Mouse (Mus musculus): ENCODE results near the gene S100pbp.

S100pbp gene

DNA sequence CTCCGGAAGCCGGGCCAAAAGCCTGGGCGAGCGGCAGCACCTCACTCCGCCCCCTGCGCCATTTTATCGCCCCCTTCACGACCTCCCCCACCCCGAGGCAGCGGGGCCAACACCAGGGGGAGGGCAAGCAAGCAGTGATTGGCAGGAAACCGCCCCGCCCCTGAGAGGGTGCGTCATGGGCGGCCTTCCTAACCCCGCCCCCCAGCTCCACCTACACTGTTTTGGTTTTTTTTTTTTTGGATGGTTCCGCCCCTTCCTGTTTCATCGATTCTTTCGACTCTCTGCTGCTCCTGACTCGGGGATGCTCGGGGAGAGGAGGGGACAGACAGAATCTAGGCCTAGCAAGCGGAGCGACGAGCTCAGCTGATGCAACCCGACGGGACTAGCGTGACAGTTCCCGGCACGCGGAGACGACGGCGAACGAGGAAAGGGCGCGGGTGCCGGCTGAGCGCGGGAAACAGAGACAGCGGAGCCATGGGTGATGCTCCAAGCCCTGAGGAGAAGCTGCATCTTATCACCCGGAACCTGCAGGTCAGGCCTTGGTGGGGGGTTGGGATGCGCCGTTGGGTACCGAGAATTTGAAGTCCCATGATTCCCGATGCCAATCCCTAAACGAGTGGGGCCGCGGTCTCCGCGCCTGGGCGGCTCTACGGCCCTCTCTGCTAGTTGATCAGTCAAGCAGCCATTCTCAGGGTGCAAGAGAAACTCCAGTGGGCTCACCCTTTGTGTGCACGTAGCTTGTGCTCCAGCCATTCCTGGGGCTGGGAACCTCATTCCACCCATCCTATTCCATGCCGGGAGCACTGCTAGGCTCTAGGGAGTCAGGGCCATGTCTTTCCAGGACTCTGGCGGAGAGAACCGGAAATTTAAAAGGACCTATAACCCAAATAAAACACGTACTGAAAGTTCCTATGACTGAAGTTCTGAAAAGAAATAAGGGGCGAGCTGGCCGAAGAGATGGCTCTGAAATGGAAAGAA is at the start of gene S100pbp, which contains the start of gene Yars:
TSS of gene S100pbp (minus strand) at position 186 of the 978 bp plus-strand sequence.
TSS of gene Yars (plus strand) at position 219 of the 978 bp plus-strand sequence.
- DNase-seq (ENCODE audit: low read depth, low spot score) = peak; percentile 99

DNA sequence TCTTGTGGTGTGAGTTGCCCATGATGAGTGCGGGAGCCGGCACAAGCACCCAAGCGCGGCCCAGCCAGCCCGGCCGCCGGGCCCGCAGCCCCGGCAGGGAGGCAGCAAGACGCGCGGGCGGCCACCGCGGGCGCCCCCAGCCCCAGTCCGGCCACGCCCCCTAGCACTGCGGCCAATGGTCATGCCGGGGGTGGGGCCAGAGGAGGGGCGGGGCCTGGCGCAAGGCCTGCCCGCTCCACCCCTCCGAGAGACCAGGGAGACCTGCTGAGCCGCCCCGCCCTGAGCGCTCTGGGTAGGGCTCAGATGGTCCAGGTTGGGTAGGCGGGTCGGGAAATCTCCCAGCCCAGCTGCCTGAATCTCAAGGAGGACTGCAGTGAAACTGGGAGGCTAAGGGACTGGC is 49.5 kb upstream of the S100pbp start:
- DNase-seq (ENCODE audit: low read depth, low spot score) = peak; percentile 41

DNA sequence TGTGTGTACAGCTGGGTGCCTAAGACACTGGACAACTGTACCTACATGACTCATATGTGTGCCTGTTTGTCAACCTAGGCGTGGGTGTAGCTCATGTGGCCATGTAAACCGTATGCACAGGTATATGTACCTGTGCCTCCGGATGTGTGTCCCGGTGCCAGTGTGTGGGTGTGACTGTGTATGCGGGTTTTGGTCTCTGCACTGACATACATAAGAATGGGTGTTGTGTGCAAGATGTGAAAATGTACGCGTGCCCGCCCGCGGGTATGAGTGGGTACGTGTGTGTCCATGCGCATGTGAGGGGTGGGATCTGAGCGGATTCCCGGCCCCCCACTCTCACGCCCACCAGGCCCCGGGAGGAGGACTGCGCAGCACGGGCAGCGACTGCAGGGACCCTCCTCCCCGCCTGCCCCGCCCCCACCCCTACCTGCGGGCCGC is 49.1 kb upstream of the S100pbp start:
- peak; percentile 31 for DNase-seq (ENCODE audit: low read depth, low spot score)

DNA sequence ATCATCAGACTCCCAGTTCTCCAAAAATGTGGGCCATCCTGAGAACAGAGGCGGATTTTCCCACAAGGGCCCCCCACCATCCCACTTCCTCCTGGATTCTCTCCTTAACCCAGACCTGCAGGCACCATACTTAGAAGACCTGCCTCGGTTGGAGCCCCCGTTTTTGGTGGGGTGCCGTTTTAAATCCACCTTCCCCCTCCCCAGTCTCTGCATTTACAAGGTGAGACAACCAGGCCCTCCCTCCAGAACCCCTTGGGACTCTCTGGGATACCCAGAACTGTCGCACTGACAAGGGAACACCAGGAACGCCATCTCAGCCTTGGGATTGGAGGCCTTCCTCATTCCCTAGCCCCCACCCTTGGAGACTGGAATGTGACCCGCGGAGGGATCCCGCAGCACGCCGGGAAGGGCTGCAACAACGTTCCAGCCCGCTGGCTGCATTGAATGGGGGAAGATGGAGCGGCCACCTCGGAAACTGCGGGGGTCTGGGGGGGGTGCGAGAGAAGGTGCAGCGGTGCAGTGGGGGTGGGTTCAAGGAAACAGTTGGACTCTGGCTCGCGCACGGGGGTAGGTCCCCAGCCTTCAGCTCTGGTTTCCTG is 48.4 kb upstream of the S100pbp start:
- DNase-seq (ENCODE audit: low read depth, low spot score) = no peak

DNA sequence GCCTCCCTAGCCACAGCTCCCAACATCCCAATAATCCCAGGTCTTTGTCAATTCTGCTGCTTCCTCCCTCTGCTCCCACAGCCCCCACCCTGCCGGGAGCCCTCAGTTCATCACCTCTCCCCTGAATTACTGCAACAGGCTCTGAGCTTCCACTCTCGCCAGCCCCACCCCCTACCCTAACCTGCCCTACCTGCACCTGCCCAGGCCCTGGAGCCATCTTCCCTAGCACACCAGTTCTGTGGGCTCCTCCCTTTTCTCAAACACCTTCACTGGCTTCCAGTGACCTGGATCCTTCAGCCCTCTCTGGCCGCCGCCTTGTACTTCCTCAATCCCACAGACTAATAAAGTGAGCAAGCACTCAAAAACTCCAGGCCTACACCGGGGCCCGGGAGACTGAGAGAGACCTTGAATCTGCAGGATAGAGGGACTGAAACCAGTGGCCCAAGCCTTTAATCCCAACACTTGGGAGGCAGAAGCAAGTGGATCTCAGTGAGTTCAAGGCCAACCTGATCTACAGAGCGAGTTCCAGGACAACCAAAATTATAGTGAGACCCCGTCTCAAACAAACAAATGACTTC is 46.8 kb upstream of the S100pbp start:
- no peak for DNase-seq (ENCODE audit: low read depth, low spot score)

DNA sequence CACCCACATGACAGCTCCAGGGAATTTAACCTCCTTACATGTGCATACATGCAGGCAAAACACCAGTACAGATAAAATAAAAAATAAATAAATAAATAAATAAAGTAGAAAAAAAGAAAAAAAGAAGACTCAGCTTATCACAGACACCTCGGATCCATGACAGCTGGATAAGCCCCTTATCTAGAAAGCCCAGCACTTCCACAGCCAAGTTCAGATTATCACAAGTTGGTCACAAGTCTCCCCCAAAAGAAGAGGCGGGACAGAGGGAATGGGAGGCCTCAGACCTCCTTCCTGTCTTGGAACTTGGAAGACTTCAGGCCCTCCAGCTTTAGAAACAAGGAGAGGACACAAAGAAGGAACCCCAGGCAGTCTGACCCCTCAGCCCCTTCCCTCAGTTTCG is 45.6 kb upstream of the S100pbp start:
- no peak for DNase-seq (ENCODE audit: low read depth, low spot score)

DNA sequence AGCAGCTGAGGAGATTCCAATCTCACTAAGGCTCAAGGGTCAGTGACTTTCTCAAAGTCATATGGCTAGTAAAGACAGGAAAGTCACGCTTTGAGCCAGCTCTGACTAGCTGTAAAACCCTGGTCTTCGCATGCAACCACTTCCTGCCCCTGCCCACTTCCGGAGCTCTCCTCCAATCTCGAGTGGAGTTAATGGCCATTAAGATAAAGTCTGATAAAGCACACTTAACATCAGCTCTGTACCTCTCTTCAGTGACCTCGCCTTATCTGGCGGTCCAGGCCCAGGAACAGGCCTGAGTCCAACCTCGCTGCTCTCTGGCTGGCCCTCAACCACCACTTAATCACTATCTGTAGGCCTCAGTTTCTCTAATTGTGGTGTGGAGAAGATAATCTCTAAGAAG is 45.0 kb upstream of the S100pbp start:
- peak; percentile 37 for DNase-seq (ENCODE audit: low read depth, low spot score)

DNA sequence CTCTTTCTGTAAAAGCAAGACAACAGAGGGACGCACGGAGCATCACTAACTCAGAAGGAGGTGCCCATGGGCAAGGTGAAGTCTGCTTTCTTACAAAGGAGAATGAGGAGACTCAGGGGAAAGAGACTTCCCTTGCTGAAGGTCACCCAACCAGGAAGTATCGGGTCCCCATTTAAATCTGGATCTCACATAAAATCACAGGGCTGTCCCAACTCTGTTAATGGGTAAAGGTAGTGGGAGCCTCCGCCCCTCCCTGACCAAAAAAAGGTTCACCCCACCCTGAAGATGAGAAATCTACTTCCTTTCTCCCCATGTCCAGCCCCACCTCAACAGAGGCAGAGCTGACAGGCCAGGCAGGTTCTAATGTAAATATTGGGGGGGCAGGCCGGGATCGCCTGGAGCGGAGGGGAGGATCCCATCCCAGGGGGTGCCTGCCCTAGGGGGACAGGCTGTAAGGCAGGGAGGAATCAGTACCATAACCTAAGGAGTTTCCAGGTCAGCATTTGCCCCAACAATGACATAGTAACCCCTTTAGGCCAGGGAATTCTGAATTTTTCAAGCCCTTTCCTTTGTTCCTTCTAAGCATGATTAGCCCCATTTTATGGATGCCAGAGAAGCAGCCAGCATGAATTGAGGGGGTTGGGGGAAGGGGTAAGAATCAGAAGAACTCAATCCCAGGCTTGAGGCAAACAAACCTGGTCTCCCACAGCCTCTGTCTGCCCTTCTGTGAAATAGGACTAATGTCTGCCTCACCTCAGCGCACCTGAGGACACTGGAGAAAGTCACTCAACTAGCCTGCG is 43.2 kb upstream of the S100pbp start:
- DNase-seq (ENCODE audit: low read depth, low spot score) = no peak

DNA sequence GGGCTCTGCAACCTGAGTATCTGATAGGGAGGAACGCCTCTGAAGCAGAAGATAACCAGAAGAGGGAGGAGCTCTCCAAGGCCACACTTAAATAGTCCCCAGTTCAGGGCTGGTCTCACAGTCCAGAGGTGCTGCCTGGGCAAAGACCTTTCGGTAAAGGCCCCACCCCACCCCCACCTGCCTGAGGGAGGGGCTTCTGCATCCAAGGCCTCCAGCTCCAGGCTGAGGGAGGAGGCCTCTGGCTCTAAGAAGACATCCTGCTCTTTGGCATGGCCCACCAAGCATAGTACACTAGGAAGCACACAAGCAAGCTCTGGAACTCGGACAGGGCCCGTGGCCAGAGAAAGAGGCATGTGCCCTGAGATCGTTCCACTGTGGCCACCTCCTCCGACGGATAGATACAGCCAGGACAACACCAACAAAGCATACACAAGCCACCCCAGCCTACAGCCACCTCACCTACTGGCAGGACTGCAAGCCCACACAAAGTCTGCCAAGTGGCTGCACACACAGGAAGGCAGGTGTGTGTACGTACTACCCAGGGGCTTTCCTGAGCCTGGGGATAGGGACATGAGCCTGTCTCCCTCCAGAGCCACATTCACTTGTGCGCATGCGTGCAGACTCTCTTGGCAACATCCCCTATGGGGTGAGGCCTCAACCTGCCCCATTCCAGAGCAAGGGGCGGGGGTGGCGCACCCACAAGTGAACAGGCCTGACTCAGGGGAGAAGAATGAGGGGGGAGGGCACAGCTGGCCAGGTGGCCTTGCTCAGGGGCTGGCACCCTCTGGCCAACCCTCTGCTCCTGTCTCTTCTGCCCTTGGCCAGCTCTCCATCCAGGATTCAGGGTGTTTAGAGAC is 42.3 kb upstream of the S100pbp start:
- no peak for DNase-seq (ENCODE audit: low read depth, low spot score)

DNA sequence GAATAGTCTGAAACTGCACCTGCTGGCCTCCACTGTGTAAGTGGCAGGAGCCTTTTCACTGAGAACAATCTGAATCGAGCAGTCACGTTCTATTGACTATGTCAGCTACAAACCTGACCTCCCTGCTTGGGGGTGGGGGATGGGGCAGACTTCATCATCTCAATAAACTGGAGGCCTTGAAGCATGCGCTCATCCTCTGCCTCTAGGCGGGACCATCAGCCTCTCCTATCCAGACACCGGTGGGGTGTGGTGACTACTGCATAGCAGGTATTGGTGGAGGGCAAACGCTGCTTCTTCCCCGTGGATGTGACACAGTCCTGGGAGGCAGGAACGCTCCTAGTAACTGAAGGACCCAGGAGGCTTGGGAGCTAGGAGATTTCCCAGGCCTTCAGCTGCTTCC is 41.4 kb upstream of the S100pbp start:
- no peak for DNase-seq (ENCODE audit: low read depth, low spot score)

DNA sequence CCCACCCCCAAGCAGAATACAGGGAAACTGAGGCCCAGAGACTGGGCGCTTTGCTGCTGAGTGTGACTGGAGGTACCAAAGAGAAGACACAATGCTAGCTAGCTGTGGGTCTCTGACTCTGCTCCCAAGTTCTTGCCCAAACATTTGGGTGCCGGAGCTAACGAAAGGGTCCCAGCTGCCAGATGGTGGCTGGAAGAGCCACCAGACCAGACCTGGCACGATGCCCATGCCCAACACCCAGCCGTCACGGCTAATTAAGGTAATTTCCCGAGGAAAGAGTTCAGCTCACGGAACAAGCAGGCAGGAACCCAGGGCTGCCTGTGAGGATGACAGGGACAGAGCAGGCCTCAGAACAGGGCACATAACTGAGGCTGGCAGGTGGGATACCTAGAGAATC is 38.5 kb upstream of the S100pbp start:
- no peak for DNase-seq (ENCODE audit: low read depth, low spot score)

DNA sequence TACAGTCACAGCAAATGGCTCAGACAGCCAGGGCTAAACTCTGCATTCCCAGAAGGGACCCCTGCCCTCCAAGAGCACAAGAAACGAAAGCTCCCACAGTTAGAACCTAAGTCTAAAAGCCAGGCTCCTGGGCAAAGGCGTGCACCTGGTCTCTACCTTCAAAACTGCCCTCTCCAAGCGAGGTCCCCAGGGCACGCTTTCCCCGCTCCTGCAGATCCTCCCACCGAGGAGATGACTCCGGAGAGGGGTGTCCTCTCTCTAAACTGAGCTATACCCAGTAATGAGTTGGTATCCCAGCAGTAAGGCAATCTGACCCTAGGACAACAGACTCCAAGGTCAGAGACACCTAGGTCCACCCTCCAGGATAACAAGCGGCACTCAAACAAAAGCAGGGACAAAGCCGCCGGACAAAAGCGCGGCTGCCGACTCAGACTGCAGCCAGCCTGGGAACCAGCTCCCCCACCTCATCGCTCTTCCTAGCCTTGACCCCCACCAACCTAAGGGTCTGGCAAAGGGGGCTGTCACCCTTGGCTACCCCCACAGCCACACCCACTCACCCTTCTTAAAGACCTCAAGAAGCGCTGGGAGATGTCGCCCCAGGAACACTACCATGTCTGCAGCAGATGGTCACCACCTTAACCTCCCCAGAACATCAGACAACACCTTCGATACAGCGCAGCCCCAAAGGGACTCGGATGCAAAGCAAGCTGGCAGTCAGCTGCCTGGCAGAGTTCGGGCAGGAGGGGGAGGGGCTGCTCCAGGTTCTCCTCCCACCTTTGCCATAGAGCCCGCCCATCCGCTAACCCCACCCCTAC is 37.9 kb upstream of the S100pbp start:
- no peak for DNase-seq (ENCODE audit: low read depth, low spot score)

DNA sequence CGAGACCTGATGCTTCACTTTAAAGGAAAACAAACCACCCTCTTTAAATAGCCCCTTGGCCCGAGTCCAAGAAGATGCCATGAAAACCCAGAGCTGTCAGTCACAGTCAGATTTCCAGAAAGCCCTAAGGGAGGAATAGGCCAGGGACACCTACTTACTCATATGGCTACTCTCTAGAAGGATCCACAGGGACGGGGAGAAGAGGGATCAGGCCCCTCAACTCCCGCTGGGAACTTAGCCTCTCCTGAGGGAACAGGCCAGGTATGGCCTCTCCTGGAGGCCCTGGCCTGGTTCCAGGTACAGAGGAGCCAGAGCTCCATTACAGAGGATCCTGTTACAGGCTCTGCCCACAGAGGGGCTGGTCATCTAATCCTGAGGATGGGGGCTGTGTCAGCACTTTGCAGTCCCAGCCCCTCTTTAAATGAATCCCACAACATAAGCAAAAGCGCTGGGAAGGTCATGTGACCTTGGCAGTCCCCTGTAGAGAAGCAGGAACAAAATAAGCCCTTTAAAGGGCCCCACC is 37.0 kb upstream of the S100pbp start:
- no peak for DNase-seq (ENCODE audit: low read depth, low spot score)

DNA sequence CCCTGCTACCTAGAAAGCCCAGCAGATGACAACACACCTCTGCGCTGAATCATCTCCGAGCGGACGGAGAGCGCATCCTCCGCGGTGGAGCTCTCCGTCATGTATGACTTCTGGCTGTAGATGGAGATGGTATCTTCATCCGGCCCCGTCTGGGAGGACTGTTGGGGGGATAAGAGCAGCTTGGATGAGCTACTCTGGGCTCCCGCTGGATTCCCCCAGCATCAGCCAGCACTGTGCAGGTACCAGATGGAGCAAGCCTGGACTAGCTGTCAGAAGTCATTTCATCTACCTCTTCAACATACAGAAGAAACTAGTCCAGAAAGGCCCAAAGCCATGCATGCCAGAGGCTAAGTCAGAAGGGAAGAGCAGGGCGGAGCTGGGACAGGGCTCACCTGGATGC is 35.8 kb upstream of the S100pbp start:
- no peak for DNase-seq (ENCODE audit: low read depth, low spot score)

DNA sequence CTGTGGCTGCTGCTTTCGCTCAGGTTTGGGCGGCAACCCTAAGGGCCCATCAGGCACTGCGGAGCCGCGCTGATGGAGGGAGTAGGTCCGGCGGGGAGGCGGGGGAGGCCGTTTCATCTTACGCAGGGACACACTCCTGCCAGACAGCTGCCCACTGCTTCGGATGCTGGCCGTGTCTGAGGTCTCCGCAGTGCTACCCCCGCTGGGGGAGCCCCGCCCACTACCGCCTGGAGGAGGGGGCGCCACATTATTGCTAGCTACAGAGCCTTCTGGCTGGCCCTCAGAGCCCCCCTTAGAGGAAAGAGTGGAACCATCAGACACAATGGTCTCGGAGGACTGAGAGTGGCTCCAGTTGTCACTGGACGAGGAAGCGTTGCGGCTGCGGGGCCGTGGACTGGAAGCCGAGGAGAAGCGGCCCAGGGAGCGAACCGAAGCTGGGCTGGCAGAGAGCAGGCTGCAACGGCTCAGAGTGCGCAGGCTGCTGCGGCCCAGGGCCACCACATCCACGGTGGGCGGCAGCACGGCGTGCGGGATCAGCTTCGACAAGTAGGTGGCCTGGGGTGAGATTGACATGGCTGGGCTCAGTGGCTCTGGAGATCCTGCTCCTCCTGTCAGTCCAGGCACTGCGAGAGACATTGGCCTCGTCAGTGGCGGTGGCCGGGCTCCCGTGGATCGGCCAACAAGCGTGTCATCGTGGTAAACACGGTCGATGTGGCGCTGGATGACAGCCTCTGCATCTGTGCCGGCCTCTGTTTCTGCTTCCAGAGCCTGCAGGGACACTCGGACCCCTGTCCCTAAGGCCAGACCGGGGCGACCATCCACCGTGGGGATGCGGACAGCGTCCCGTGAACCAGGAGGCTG is 34.1 kb upstream of the S100pbp start:
- no peak for DNase-seq (ENCODE audit: low read depth, low spot score)

DNA sequence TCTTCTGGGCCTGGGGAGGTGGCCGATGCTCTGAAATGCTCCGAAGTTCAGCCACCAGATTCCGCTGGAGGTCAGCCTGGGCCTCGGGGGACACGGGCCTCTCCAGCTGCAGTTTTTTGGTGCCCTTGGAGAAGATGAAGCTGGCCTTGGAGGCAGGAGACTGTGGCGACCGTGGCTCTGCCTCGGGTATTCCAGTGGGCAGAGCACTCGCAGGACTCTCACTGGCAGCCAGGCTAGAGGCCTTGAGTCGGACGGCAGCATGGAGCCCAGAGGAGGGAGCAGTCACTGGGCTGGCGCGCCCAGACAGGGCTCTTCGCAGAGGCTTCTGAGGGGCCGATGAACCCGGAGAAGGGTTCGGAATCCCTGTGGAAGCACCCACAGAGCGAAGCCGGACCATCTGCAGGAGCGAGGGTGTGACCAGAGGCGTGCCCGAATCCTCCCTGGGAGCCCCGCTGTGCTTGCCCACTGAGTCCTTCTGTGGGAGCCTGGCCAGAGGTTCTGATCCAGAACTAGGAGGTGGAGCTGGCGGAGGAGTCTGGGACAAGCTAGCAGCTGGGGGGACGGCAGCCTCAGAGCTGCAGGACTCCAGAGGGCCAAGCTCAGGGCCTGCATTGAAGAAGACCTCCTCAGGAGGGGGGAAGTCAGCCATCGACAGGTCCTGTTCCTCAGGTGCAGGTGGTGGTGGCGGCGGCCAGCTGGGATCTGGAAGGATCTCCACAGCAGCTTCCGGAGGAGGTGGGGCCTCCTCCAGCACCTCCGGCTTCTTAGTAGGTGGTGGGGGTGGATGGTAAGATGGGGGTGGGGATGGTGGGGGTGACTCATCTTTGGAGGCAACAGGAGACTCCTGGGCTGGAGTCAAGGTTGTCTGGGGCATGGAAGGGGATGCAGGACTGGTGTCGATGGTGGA is 32.7 kb upstream of the S100pbp start:
- no peak for DNase-seq (ENCODE audit: low read depth, low spot score)
